Comparison of ENCODE assay signal across 1 mouse cellular context in the genomic region with DNA sequence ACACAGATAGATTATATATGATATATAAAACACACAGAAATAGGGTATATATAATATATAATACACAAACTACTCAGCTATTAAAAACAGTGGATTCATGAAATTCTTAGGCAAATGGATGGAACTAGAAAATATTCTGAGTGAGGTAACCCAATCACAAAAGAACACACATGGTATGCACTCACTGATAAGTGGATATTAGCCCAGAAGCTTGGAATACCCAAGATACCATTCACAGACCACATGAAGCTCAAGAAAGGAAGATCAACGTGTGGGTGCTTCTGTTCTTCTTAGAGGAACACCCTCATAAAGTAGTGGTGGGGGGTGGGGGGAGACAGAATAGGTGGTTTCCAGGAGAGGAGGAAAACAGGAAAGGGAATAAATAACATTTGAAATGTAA. TPM values are rescaled to one million over a fixed set of nuclear protein-coding genes. Genes with fewer than 3 reads are reported as not detected.
"Had no signal": no experiment of that assay in that cellular context is flagged by ENCODE, and none has a peak within 500 bp of the region (broad histone marks: within the 10 kb centered on the region; RNA-seq: fewer than 3 reads in every experiment).

No protein-coding gene starts in this region.

RNA-seq across cellular contexts. Expression of gene Gfra4, which starts 11.5 kb away (rescaled TPM):
- total RNA-seq: neutrophil, adult 5-6 weeks had no signal

RNA-seq across cellular contexts. Expression of gene Adam33, which starts 32.2 kb away (rescaled TPM):
- total RNA-seq: neutrophil, adult 5-6 weeks had no signal
